Mouse (Mus musculus): ENCODE measurements around the gene Nfkb1. TPM values are rescaled to one million over a fixed set of nuclear protein-coding genes. Genes with fewer than 3 reads are reported as not detected.
A peak's percentile ranks its signal among the peaks of the same experiment; 100 is the strongest.

Gene Nfkb1
- polyA plus RNA-seq, 1 experiment from 2014 or later = 12.7 TPM

GRCm38 (mm10) chr3:135640856-135641622, 50.3 kb downstream of the Nfkb1 start:
- Histone ChIP-seq H3K36me3 (replicated peaks; ENCODE audit: insufficient read depth, low read length) (peaks cover 29% of the 10 kb centered on the region), H3K9me3 (ENCODE audit: low read length) (no peaks in the 10 kb centered on the region), H3K27ac (ENCODE audit: low read depth) (no peak overlapping the region), H3K4me2 (ENCODE audit: low read depth, low read length) (no peak overlapping the region), H3K4me1 (ENCODE audit: insufficient read depth) (peaks cover 5% of the 10 kb centered on the region; the same call in 1 of the 2 replicates), H3K4me3 (ENCODE audit: low read depth, low read length) (no peak overlapping the region), H3K27me3 (ENCODE audit: insufficient read depth, low read length) (no peaks in the 10 kb centered on the region), H3K9ac (replicated peaks) (no peak overlapping the region)
- ATAC-seq (peak; percentile 38; the same call in 1 of the 2 replicates), DNase-seq (no peak)
- WGBS (ENCODE audit: insufficient replicate concordance) = 76% methylated on average over 16 of the region's 16 CpGs
- TF ChIP-seq EP300 (IDR thresholded peaks at IDR 0.05; ENCODE audit: low read depth) (no peak), CTCF (IDR thresholded peaks at IDR 0.05; ENCODE audit: low read depth) (no peak)

- no peak for DNase-seq
- Histone ChIP-seq H3K4me3 (ENCODE audit: low read depth, low read length) (no peak overlapping the region), H3K4me2 (ENCODE audit: low read depth, low read length) (no peak overlapping the region), H3K27ac (ENCODE audit: low read depth) (no peak overlapping the region), H3K36me3 (replicated peaks; ENCODE audit: insufficient read depth, low read length) (peaks cover 22% of the 10 kb centered on the region; the same call in 1 of the 2 replicates), H3K9me3 (ENCODE audit: low read length) (no peaks in the 10 kb centered on the region), H3K27me3 (ENCODE audit: insufficient read depth, low read length) (no peaks in the 10 kb centered on the region), H3K9ac (replicated peaks) (no peak overlapping the region), H3K4me1 (ENCODE audit: insufficient read depth) (peaks cover 7% of the 10 kb centered on the region; the same call in 1 of the 2 replicates)
- TF ChIP-seq CTCF (IDR thresholded peaks at IDR 0.05; ENCODE audit: low read depth) = no peak
- TF ChIP-seq EP300 (IDR thresholded peaks at IDR 0.05; ENCODE audit: low read depth) = no peak
- ATAC-seq = no peak
- 86% methylated on average over 5 of the region's 5 CpGs for WGBS (ENCODE audit: insufficient replicate concordance)
These were observed 51.1 kb downstream of the Nfkb1 start for GRCm38 (mm10) chr3:135640203-135640602.

GRCm38 (mm10) chr3:135637592-135637991, 53.8 kb downstream of the Nfkb1 start:
- WGBS (ENCODE audit: insufficient replicate concordance) = 59% methylated on average over 5 of the region's 5 CpGs
- no peaks in the 10 kb centered on the region for H3K9me3 ChIP-seq (ENCODE audit: low read length)
- no peak overlapping the region for H3K4me3 ChIP-seq (ENCODE audit: low read depth, low read length)
- no peak overlapping the region for H3K4me2 ChIP-seq (ENCODE audit: low read depth, low read length)
- TF ChIP-seq EP300 (IDR thresholded peaks at IDR 0.05; ENCODE audit: low read depth) (no peak), CTCF (IDR thresholded peaks at IDR 0.05; ENCODE audit: low read depth) (no peak)
- ATAC-seq = no peak
- no peak for DNase-seq
- H3K9ac ChIP-seq (replicated peaks) = no peak overlapping the region
- peaks cover 11% of the 10 kb centered on the region; the same call in 1 of the 2 replicates for H3K36me3 ChIP-seq (replicated peaks; ENCODE audit: insufficient read depth, low read length)
- no peaks in the 10 kb centered on the region for H3K27me3 ChIP-seq (ENCODE audit: insufficient read depth, low read length)
- H3K4me1 ChIP-seq (ENCODE audit: insufficient read depth) = peaks cover 11% of the 10 kb centered on the region; the same call in 1 of the 2 replicates
- H3K27ac ChIP-seq (ENCODE audit: low read depth) = no peak overlapping the region

- ATAC-seq (peak; percentile 84), DNase-seq (peak; percentile 49)
- Histone ChIP-seq H3K27me3 (ENCODE audit: insufficient read depth, low read length) (no peaks in the 10 kb centered on the region), H3K27ac (ENCODE audit: low read depth) (no peak overlapping the region; the same call in 1 of the 2 replicates), H3K4me3 (ENCODE audit: low read depth, low read length) (no peak overlapping the region), H3K9me3 (ENCODE audit: low read length) (no peaks in the 10 kb centered on the region), H3K4me2 (ENCODE audit: low read depth, low read length) (no peak overlapping the region), H3K36me3 (replicated peaks; ENCODE audit: insufficient read depth, low read length) (0 out of 2 replicates have a peak, but pooled peaks cover 6% of the 10 kb centered on the region), H3K4me1 (ENCODE audit: insufficient read depth) (peaks cover 11% of the 10 kb centered on the region; the same call in 1 of the 2 replicates), H3K9ac (replicated peaks) (no peak overlapping the region)
- TF ChIP-seq CTCF (IDR thresholded peaks at IDR 0.05; ENCODE audit: low read depth) = no peak
- peak; percentile 68 for TF ChIP-seq EP300 (IDR thresholded peaks at IDR 0.05; ENCODE audit: low read depth)
- 29% methylated on average over 14 of the region's 14 CpGs for whole genome bisulfite sequencing (ENCODE audit: insufficient replicate concordance)
These were observed 54.9 kb downstream of the Nfkb1 start for GRCm38 (mm10) chr3:135636454-135636853.

GRCm38 (mm10) chr3:135635646-135636434, 55.5 kb downstream of the Nfkb1 start:
- H3K27me3 ChIP-seq (ENCODE audit: insufficient read depth, low read length) = no peaks in the 10 kb centered on the region
- TF ChIP-seq CTCF (IDR thresholded peaks at IDR 0.05; ENCODE audit: low read depth) (no peak), EP300 (IDR thresholded peaks at IDR 0.05; ENCODE audit: low read depth) (no peak)
- no peak overlapping the region for H3K4me2 ChIP-seq (ENCODE audit: low read depth, low read length)
- no peak overlapping the region for H3K4me3 ChIP-seq (ENCODE audit: low read depth, low read length)
- DNase-seq = no peak
- no peak overlapping the region for H3K9ac ChIP-seq (replicated peaks)
- H3K9me3 ChIP-seq (ENCODE audit: low read length) = no peaks in the 10 kb centered on the region
- peaks cover 11% of the 10 kb centered on the region; the same call in 1 of the 2 replicates for H3K4me1 ChIP-seq (ENCODE audit: insufficient read depth)
- H3K36me3 ChIP-seq (replicated peaks; ENCODE audit: insufficient read depth, low read length) = 0 out of 2 replicates have a peak, but pooled peaks cover 6% of the 10 kb centered on the region
- 62% methylated on average over 14 of the region's 14 CpGs for WGBS (ENCODE audit: insufficient replicate concordance)
- no peak overlapping the region; the same call in 1 of the 2 replicates for H3K27ac ChIP-seq (ENCODE audit: low read depth)
- peak; percentile 51 for ATAC-seq

- Histone ChIP-seq H3K27me3 (ENCODE audit: insufficient read depth, low read length) (no peaks in the 10 kb centered on the region), H3K9ac (replicated peaks) (no peak overlapping the region), H3K9me3 (ENCODE audit: low read length) (no peaks in the 10 kb centered on the region), H3K4me1 (ENCODE audit: insufficient read depth) (peaks cover 11% of the 10 kb centered on the region; the same call in 1 of the 2 replicates), H3K36me3 (replicated peaks; ENCODE audit: insufficient read depth, low read length) (0 out of 2 replicates have a peak, but pooled peaks cover 8% of the 10 kb centered on the region), H3K4me2 (ENCODE audit: low read depth, low read length) (no peak overlapping the region), H3K27ac (ENCODE audit: low read depth) (no peak overlapping the region), H3K4me3 (ENCODE audit: low read depth, low read length) (no peak overlapping the region)
- 52% methylated on average over 1 of the region's 1 CpGs for WGBS (ENCODE audit: insufficient replicate concordance)
- ATAC-seq = no peak
- no peak for DNase-seq
- no peak for TF ChIP-seq CTCF (IDR thresholded peaks at IDR 0.05; ENCODE audit: low read depth)
- TF ChIP-seq EP300 (IDR thresholded peaks at IDR 0.05; ENCODE audit: low read depth) = 0 out of 2 replicates have a peak, but pooled peaks have one; percentile 25
These were observed 56.3 kb downstream of the Nfkb1 start for GRCm38 (mm10) chr3:135635030-135635429.
